Mouse (Mus musculus): ENCODE data around the gene Ccdc153. TPM values are rescaled to one million over a fixed set of nuclear protein-coding genes. Genes with fewer than 3 reads are reported as not detected.
A peak's percentile ranks its signal among the peaks of the same experiment; 100 is the strongest.

The Ccdc153 gene
- polyA plus RNA-seq, 1 experiment = 4.9 TPM

DNA sequence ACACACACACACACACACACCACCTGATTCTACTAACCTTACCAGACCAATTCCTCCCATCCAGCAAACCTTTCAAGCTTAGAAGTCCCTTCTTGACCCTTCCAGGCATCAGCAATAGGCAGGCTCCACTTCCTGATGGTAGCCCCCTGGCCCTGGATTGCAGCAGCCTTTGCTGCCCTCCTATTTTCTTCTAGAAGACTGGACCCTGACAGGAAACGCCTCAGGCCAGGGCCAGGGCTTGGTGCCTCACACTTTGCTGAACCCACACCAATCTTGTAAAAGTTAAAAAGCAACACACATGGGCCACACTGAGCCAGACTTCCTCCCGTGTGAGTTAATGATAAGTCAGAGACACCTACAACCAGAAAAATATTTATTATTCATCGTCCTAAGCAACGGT is 3.3 kb upstream of the Ccdc153 start:
- Histone ChIP-seq H3K4me1 (ENCODE audit: control insufficient read depth, insufficient read depth, low read length) (peaks cover under 1% of the 10 kb centered on the region; the same call in 1 of the 2 replicates), H3K27ac (ENCODE audit: insufficient read depth, low read length) (no peak overlapping the region), H3K4me3 (ENCODE audit: insufficient read depth, low read length) (no peak overlapping the region)
- TF ChIP-seq POLR2A (IDR thresholded peaks at IDR 0.05; ENCODE audit: extremely low read depth, insufficient read depth, low read length) (no peak), CTCF (IDR thresholded peaks at IDR 0.05; ENCODE audit: extremely low read depth, insufficient read depth, low read length) (no peak)

DNA sequence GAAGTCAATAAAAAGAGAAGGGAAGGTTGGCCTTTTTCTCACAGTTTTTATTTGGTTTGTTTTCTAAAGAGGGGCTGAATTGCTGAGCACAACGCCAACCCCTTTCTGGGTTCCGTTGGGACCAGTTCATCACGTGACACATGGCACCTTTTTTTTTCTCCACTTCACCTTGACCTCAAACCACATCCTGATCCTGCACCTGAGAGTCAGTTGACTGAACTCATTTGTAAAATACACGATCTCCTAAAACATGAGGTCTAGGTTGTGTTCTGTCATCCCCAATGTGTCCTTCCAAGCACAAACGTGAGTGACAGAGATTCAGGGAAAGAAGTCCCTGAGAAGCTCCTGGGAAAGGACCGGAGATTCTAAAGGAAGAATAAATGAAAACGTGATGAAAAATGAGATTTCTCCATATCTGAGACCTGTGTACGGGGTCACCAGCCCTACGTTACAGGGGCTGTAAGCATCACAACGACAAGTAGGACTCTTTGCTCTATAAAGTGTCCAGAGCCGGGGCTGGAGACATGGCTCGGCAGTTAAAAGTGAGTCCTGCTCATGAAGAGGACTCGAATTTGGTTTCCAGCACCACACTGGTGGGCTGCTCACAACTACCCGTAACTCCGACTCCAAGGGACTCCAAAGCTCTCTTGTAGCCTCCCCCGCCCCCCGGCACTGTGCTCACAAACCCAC is 1.8 kb upstream of the Ccdc153 start:
- Histone ChIP-seq H3K27ac (ENCODE audit: insufficient read depth, low read length) (no peak overlapping the region), H3K4me3 (ENCODE audit: insufficient read depth, low read length) (no peak overlapping the region), H3K4me1 (ENCODE audit: control insufficient read depth, insufficient read depth, low read length) (no peaks in the 10 kb centered on the region)
- no peak for TF ChIP-seq POLR2A (IDR thresholded peaks at IDR 0.05; ENCODE audit: extremely low read depth, insufficient read depth, low read length)
- no peak for TF ChIP-seq CTCF (IDR thresholded peaks at IDR 0.05; ENCODE audit: extremely low read depth, insufficient read depth, low read length)

DNA sequence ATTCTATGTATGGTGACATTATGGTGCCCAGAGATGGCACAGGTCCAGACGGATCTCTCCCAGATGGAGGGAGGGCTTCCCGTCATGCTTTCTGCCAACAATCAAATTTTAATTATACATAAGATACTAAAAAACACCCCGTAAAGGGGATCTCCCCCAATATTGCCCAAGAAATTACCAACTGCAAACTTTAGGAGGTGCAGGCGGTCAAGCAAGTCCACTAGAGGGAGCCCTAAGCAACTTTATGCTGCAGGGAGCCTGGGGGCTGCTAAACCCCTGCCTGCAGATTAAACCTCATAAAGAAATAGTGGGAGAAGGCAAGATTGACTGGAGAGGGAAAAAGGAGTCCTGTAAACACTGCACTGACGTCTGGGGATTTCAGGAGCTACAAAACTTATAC is 1.0 kb upstream of the Ccdc153 start:
- peak; percentile 70 for TF ChIP-seq CTCF (IDR thresholded peaks at IDR 0.05; ENCODE audit: extremely low read depth, insufficient read depth, low read length)
- no peak for TF ChIP-seq POLR2A (IDR thresholded peaks at IDR 0.05; ENCODE audit: extremely low read depth, insufficient read depth, low read length)
- Histone ChIP-seq H3K4me3 (ENCODE audit: insufficient read depth, low read length) (no peak overlapping the region), H3K27ac (ENCODE audit: insufficient read depth, low read length) (no peak overlapping the region), H3K4me1 (ENCODE audit: control insufficient read depth, insufficient read depth, low read length) (no peaks in the 10 kb centered on the region)

DNA sequence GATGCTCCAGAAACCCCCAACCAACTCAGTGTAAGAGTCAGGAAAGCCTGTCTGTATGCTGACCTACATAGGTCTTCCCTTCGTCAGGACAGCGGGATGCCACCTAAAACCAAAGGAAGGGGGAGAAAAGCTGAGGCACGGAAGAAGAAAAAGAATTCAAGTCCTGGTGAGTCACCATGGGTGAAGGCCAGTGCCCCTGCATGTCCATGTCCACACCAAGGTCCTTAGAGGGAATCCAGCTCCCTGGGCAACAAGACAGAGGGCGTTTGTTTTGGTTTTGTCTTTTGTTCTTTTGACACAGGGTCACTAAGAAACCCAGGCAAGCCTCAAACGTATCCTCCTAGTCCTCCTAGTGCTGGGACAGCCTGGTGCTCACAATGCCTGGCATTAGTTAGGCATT is 435 bp downstream of the Ccdc153 start:
- Histone ChIP-seq H3K4me3 (ENCODE audit: insufficient read depth, low read length) (no peak overlapping the region), H3K4me1 (ENCODE audit: control insufficient read depth, insufficient read depth, low read length) (no peaks in the 10 kb centered on the region), H3K27ac (ENCODE audit: insufficient read depth, low read length) (no peak overlapping the region)
- TF ChIP-seq CTCF (IDR thresholded peaks at IDR 0.05; ENCODE audit: extremely low read depth, insufficient read depth, low read length) = no peak
- TF ChIP-seq POLR2A (IDR thresholded peaks at IDR 0.05; ENCODE audit: extremely low read depth, insufficient read depth, low read length) = no peak

DNA sequence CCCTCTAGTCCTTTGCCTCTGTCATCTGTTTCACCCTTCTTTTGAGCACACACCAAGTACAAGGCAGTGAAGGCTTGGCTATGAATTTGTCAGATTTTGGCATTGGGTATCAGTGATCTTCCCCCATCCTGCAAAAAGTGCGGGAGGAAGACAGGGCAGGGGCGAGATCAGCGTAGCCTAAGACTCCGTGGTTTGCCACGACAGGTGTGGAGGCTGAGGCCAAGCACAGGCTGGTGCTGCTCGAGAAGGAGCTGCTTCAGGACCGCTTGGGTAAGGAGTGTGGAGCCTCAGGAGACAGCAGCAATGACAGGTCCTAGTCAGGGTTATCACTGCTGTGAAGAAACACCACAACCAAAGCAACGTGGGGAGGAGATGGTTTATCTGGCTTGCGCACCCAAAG is 942 bp downstream of the Ccdc153 start:
- no peaks in the 10 kb centered on the region for H3K4me1 ChIP-seq (ENCODE audit: control insufficient read depth, insufficient read depth, low read length)
- TF ChIP-seq POLR2A (IDR thresholded peaks at IDR 0.05; ENCODE audit: extremely low read depth, insufficient read depth, low read length) (no peak), CTCF (IDR thresholded peaks at IDR 0.05; ENCODE audit: extremely low read depth, insufficient read depth, low read length) (no peak)
- H3K4me3 ChIP-seq (ENCODE audit: insufficient read depth, low read length) = no peak overlapping the region
- no peak overlapping the region for H3K27ac ChIP-seq (ENCODE audit: insufficient read depth, low read length)

- no peak for TF ChIP-seq POLR2A (IDR thresholded peaks at IDR 0.05; ENCODE audit: extremely low read depth, insufficient read depth, low read length)
- no peak for TF ChIP-seq CTCF (IDR thresholded peaks at IDR 0.05; ENCODE audit: extremely low read depth, insufficient read depth, low read length)
- H3K4me1 ChIP-seq (ENCODE audit: control insufficient read depth, insufficient read depth, low read length) = no peaks in the 10 kb centered on the region
- no peak overlapping the region for H3K4me3 ChIP-seq (ENCODE audit: insufficient read depth, low read length)
- H3K27ac ChIP-seq (ENCODE audit: insufficient read depth, low read length) = no peak overlapping the region
These were observed 3.1 kb downstream of the Ccdc153 start for GRCm38 (mm10) chr9:44243621-44244020.

- H3K27ac ChIP-seq (ENCODE audit: insufficient read depth, low read length) = no peak overlapping the region
- H3K4me3 ChIP-seq (ENCODE audit: insufficient read depth, low read length) = no peak overlapping the region
- TF ChIP-seq CTCF (IDR thresholded peaks at IDR 0.05; ENCODE audit: extremely low read depth, insufficient read depth, low read length) = no peak
- no peaks in the 10 kb centered on the region for H3K4me1 ChIP-seq (ENCODE audit: control insufficient read depth, insufficient read depth, low read length)
These were observed 7.4 kb downstream of the Ccdc153 start for GRCm38 (mm10) chr9:44247907-44248306.

DNA sequence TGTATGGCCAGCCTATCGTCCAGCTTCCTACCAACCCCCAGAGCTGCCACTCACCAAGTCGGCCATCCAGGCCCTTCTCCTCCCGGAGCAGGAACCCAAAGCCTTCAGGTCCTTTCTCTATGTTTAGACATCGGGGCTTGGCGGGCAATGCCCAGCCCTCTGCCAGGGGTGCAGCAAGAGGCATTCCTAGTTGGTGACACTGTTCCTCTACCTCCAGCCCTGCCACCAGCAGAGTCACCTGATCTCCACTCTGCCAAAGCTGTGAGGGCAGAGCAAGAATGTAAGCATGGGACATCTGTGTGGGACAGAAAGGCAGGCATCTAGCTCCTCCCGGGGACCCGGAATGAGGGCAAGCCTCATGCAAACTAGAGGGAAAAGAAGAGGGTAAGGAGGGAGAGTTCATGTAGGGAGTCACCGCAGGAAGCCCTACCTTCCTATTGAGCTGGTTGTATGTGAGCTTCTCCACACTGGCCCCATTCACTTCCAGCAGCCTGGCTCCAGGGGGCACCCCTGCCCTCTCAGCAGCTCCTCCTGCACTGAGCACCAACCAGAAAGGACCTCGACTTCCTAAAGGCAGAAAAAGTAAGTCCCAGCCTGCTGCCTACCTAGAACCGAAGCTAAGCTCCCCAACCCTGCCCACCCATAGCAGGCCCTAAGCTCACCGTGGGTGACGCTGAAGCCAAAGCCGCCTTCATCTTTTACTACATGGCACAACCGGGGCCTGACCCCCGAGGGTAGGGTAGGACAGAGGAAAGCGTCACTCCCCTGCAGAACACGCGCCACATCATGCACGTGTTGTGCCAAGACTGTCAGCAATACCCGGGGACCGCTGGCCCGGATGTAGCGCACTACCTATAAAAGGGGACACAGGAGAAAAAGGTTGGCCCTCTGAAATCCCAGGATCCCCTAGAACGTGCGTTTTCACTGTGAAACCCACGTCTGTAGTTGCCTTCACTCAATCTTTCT is 9.0 kb downstream of the Ccdc153 start:
- Histone ChIP-seq H3K27ac (ENCODE audit: insufficient read depth, low read length) (no peak overlapping the region), H3K4me1 (ENCODE audit: control insufficient read depth, insufficient read depth, low read length) (no peaks in the 10 kb centered on the region), H3K4me3 (ENCODE audit: insufficient read depth, low read length) (no peak overlapping the region)
- TF ChIP-seq POLR2A (IDR thresholded peaks at IDR 0.05; ENCODE audit: extremely low read depth, insufficient read depth, low read length) = no peak
- TF ChIP-seq CTCF (IDR thresholded peaks at IDR 0.05; ENCODE audit: extremely low read depth, insufficient read depth, low read length) = peak; percentile 65

DNA sequence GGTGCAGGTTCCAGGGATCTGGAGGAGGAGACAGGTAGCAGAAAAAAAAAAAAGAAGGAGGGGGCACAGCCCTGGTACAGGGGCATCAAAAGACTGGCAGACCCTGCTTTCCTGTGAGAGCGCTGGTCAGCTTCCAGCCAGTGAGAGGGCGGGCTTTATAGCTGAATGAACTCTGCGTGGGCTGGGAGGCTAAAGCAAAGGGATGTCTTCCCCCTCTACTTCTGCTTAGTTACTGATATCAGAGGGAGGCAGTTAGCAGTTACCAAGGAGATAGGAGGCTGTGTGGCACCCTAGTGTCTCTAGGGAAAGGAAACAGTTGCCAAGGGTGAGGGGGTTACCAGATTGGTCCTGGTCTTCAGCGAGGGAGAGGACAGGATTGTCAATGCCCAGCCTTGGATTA is 10.0 kb downstream of the Ccdc153 start:
- Histone ChIP-seq H3K4me3 (ENCODE audit: insufficient read depth, low read length) (no peak overlapping the region), H3K4me1 (ENCODE audit: control insufficient read depth, insufficient read depth, low read length) (no peaks in the 10 kb centered on the region), H3K27ac (ENCODE audit: insufficient read depth, low read length) (no peak overlapping the region)
- no peak for TF ChIP-seq CTCF (IDR thresholded peaks at IDR 0.05; ENCODE audit: extremely low read depth, insufficient read depth, low read length)
- TF ChIP-seq POLR2A (IDR thresholded peaks at IDR 0.05; ENCODE audit: extremely low read depth, insufficient read depth, low read length) = no peak

DNA sequence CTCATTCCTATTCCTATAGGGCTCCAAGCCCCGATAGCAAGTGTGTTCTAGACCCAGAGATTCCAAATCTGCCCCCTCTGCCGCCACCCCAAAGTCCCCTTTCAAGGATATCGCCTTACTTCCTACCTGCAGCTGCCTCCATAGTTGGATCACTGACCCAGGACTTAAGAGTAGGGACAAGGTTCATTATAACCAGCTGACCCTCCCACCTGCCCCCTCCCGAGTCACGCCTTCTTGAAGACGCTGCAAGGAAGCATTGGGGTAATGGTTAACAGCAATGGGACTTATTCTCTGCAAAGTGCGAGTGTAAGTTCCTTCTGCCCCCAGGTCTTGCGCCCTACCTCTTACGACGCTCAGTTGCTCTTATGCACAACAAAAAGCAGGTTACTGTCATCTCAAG is 10.8 kb downstream of the Ccdc153 start, which contains the start of gene Pdzd3:
TSS of gene Pdzd3 (minus strand) at position 158 of the 400 bp plus-strand sequence.
- H3K27ac ChIP-seq (ENCODE audit: insufficient read depth, low read length) = no peak within 1 kb of the TSS
- TF ChIP-seq CTCF (IDR thresholded peaks at IDR 0.05; ENCODE audit: extremely low read depth, insufficient read depth, low read length) = no peak
- TF ChIP-seq POLR2A (IDR thresholded peaks at IDR 0.05; ENCODE audit: extremely low read depth, insufficient read depth, low read length) = no peak

More for the DNA sequence above, 10.8 kb downstream of the Ccdc153 start, which contains the start of gene Pdzd3:
- Histone ChIP-seq H3K4me1 (ENCODE audit: control insufficient read depth, insufficient read depth, low read length) (no peaks in the 10 kb centered on the region), H3K4me3 (ENCODE audit: insufficient read depth, low read length) (no peak within 1 kb of the TSS)

Data from cortical plate, adult 2 months (tissue).